Mouse (Mus musculus): ENCODE measurements around the gene Cyp2ab1.

DNA sequence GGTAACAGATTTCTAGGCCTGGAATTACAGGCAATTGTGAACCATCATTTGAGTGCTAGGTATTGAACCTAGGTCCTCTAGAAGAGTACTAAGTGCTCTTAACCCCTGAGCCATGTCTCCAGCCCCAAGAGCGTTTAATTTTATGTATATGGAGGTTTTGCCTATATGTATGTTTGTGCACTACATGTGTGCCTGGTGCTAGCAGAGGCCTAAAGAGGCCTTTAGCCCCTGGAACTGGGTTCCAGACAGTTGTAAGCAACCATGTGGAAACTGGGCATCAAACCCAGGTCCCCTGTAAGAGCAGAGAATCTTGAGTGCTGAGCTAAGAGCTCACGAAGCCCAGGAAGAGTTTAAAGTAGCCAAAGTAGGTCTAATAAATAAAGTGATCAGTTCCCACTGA is 25.1 kb downstream of the Cyp2ab1 start:
- TF ChIP-seq POLR2AphosphoS2 (IDR thresholded peaks at IDR 0.05; ENCODE audit: insufficient read length, low read depth) (no peak), USF1 (IDR thresholded peaks at IDR 0.05; ENCODE audit: low read depth) (no peak), POLR2A (IDR thresholded peaks at IDR 0.05; ENCODE audit: insufficient read length, low read depth) (no peak), TCF12 (IDR thresholded peaks at IDR 0.05; ENCODE audit: insufficient read depth, poor library complexity, severe bottlenecking) (no peak)

All from myocyte (in vitro differentiated cells).